Mouse (Mus musculus) hindbrain, embryonic 15.5 days (tissue): ENCODE measurements at regions not wholly inside any gene's neighbourhood (a gene's known extent, or its start where the extent isn't known, plus 50 kb on each side); places are given as distances from the start of the nearest gene placed in this dataset.

Experiments
- ATAC-seq: fragments of 200-750 bp; cut with Nextera tagmentation; 2 replicates; pipeline ENCODE4 v1.8.0; 2017; ENCODE audit warnings: low read depth, moderate number of reproducible peaks, moderate TSS enrichment; ENCODE audit not compliant: low FRiP score
- H3K27ac ChIP-seq: fragments of 300-500 bp; sonication (generic); replicated peaks from 2 replicates; pipeline ENCODE4 v1.5.1; 2015; ENCODE audit warnings: mild to moderate bottlenecking, inconsistent platforms
- H3K27me3 ChIP-seq: fragments of 300-500 bp; sonication (generic); 2 replicates; pipeline ENCODE4 v1.6.1; 2015; ENCODE audit warnings: control low read depth, inconsistent platforms
- H3K36me3 ChIP-seq: fragments of 300-500 bp; sonication (generic); 2 replicates; pipeline ENCODE4 v1.6.1; 2015; ENCODE audit warnings: control low read depth, inconsistent platforms
- H3K4me1 ChIP-seq: fragments of 300-500 bp; sonication (generic); replicated peaks from 2 replicates; pipeline ENCODE4 v1.6.1; 2015; ENCODE audit warnings: control low read depth, inconsistent platforms
- H3K4me2 ChIP-seq: fragments of 300-500 bp; sonication (generic); 2 replicates; pipeline ENCODE4 v1.6.1; 2015; ENCODE audit warnings: moderate library complexity, mild to moderate bottlenecking, inconsistent platforms
- H3K4me3 ChIP-seq: fragments of 300-500 bp; sonication (generic); 2 replicates; pipeline ENCODE4 v1.5.1; 2015; ENCODE audit warnings: mild to moderate bottlenecking, inconsistent platforms
- H3K9ac ChIP-seq: fragments of 300-500 bp; sonication (generic); 2 replicates; pipeline ENCODE4 v1.6.1; 2015; ENCODE audit warnings: inconsistent platforms
- H3K9me3 ChIP-seq: fragments of 300-500 bp; sonication (generic); 2 replicates; pipeline ENCODE4 v1.6.1; 2016; ENCODE audit warnings: control low read depth, inconsistent platforms
- WGBS: fragments of 180-500 bp; shearing (Covaris S2); methylation state at CpG from one replicate; pipeline ENCODE4 v1.1.7; 2015; 5-methylcytosine and 5-hydroxymethylcytosine counted together

GRCm38 (mm10) chr13:92987691-92988090, 143.1 kb downstream of the Mtx3 start:
- Histone ChIP-seq H3K36me3 (no peaks in the 10 kb centered on the region), H3K4me2 (no peak overlapping the region), H3K4me1 (no peaks in the 10 kb centered on the region; the same call in 1 of the 2 replicates), H3K9ac (no peak overlapping the region), H3K4me3 (no peak overlapping the region), H3K27me3 (no peaks in the 10 kb centered on the region), H3K27ac (no peak overlapping the region), H3K9me3 (no peaks in the 10 kb centered on the region)
- 90% methylated on average over 6 of the region's 6 CpGs for WGBS
- ATAC-seq, result no peak

GRCm38 (mm10) chr13:92988600-92988999, 144.0 kb downstream of the Mtx3 start:
- Histone ChIP-seq H3K27me3 (no peaks in the 10 kb centered on the region), H3K4me3 (no peak overlapping the region), H3K27ac (no peak overlapping the region), H3K4me2 (no peak overlapping the region), H3K9ac (no peak overlapping the region), H3K36me3 (no peaks in the 10 kb centered on the region), H3K4me1 (no peaks in the 10 kb centered on the region; the same call in 1 of the 2 replicates), H3K9me3 (no peaks in the 10 kb centered on the region)
- WGBS, result 81% methylated on average over 9 of the region's 9 CpGs
- ATAC-seq, result no peak

- H3K27ac ChIP-seq, result no peak overlapping the region
- no peak for ATAC-seq
- H3K9ac ChIP-seq, result no peak overlapping the region
- no peak overlapping the region for H3K4me3 ChIP-seq
- H3K9me3 ChIP-seq, result no peaks in the 10 kb centered on the region
- 80% methylated on average over 14 of the region's 14 CpGs for WGBS
- H3K27me3 ChIP-seq, result no peaks in the 10 kb centered on the region
- no peaks in the 10 kb centered on the region for H3K36me3 ChIP-seq
- no peaks in the 10 kb centered on the region; the same call in 1 of the 2 replicates for H3K4me1 ChIP-seq
- no peak overlapping the region for H3K4me2 ChIP-seq
These were observed 146.0 kb downstream of the Mtx3 start for GRCm38 (mm10) chr13:92990316-92991206.
